Mouse (Mus musculus): ENCODE data around the gene Trim33. TPM values are rescaled to one million over a fixed set of nuclear protein-coding genes. Genes with fewer than 3 reads are reported as not detected.

Gene Trim33
- polyA plus RNA-seq, 1 experiment from 2014 or later: 45.8 TPM

- Histone ChIP-seq H3K4me1 (no peaks in the 10 kb centered on the region), H3K27me3 (no peaks in the 10 kb centered on the region), H3K9ac (replicated peaks) (no peak overlapping the region), H3K4me3 (no peak overlapping the region), H3K4me2 (replicated peaks) (no peak overlapping the region), H3K36me3 (no peaks in the 10 kb centered on the region), H3K27ac (replicated peaks) (no peak overlapping the region; the same call in 1 of the 2 replicates), H3K9me3 (no peaks in the 10 kb centered on the region)
- 83% methylated on average over 11 of the region's 11 CpGs for WGBS
- ATAC-seq (ENCODE audit: low FRiP score, low read depth): no peak
Observed at GRCm38 (mm10) chr3:103367176-103367970, 88.3 kb downstream of the Trim33 start.

GRCm38 (mm10) chr3:103368731-103369130 is 89.6 kb downstream of the Trim33 start:
- no peak overlapping the region for H3K4me2 ChIP-seq (replicated peaks)
- no peaks in the 10 kb centered on the region for H3K9me3 ChIP-seq
- H3K27me3 ChIP-seq: no peaks in the 10 kb centered on the region
- 95% methylated on average over 3 of the region's 3 CpGs for WGBS
- H3K4me3 ChIP-seq: no peak overlapping the region
- no peaks in the 10 kb centered on the region for H3K4me1 ChIP-seq
- no peak overlapping the region for H3K27ac ChIP-seq (replicated peaks)
- no peaks in the 10 kb centered on the region for H3K36me3 ChIP-seq
- no peak for ATAC-seq (ENCODE audit: low FRiP score, low read depth)
- no peak overlapping the region for H3K9ac ChIP-seq (replicated peaks)

GRCm38 (mm10) chr3:103374028-103374427 is 94.9 kb downstream of the Trim33 start:
- H3K9me3 ChIP-seq: no peaks in the 10 kb centered on the region
- H3K4me1 ChIP-seq: no peaks in the 10 kb centered on the region
- no peak overlapping the region for H3K4me2 ChIP-seq (replicated peaks)
- H3K27ac ChIP-seq (replicated peaks): no peak overlapping the region
- H3K4me3 ChIP-seq: no peak overlapping the region
- H3K27me3 ChIP-seq: no peaks in the 10 kb centered on the region
- ATAC-seq (ENCODE audit: low FRiP score, low read depth): peak; percentile 16; the same call in 1 of the 2 replicates
- no peaks in the 10 kb centered on the region for H3K36me3 ChIP-seq
- 34% methylated on average over 8 of the region's 8 CpGs for WGBS
- H3K9ac ChIP-seq (replicated peaks): no peak overlapping the region

GRCm38 (mm10) chr3:103375181-103375855 is 96.2 kb downstream of the Trim33 start:
- ATAC-seq (ENCODE audit: low FRiP score, low read depth): no peak
- H3K9me3 ChIP-seq: no peaks in the 10 kb centered on the region
- H3K4me2 ChIP-seq (replicated peaks): no peak overlapping the region
- no peak overlapping the region for H3K27ac ChIP-seq (replicated peaks)
- H3K9ac ChIP-seq (replicated peaks): no peak overlapping the region
- H3K4me1 ChIP-seq: no peaks in the 10 kb centered on the region
- 67% methylated on average over 13 of the region's 14 CpGs for WGBS
- no peaks in the 10 kb centered on the region for H3K27me3 ChIP-seq
- no peak overlapping the region for H3K4me3 ChIP-seq
- no peaks in the 10 kb centered on the region for H3K36me3 ChIP-seq

- no peak for ATAC-seq (ENCODE audit: low FRiP score, low read depth)
- Histone ChIP-seq H3K4me3 (no peak overlapping the region), H3K27ac (replicated peaks) (no peak overlapping the region), H3K4me1 (no peaks in the 10 kb centered on the region), H3K9ac (replicated peaks) (no peak overlapping the region), H3K36me3 (no peaks in the 10 kb centered on the region), H3K4me2 (replicated peaks) (no peak overlapping the region), H3K27me3 (no peaks in the 10 kb centered on the region), H3K9me3 (no peaks in the 10 kb centered on the region)
Observed at GRCm38 (mm10) chr3:103378018-103378417, 98.9 kb downstream of the Trim33 start.

- Histone ChIP-seq H3K4me1 (no peaks in the 10 kb centered on the region), H3K9ac (replicated peaks) (no peak overlapping the region), H3K36me3 (no peaks in the 10 kb centered on the region)
Observed at GRCm38 (mm10) chr3:103379371-103379770, 100.3 kb downstream of the Trim33 start.

GRCm38 (mm10) chr3:103380814-103381213 is 101.7 kb downstream of the Trim33 start:
- H3K36me3 ChIP-seq: no peaks in the 10 kb centered on the region
- H3K4me1 ChIP-seq: no peaks in the 10 kb centered on the region
- H3K9ac ChIP-seq (replicated peaks): no peak overlapping the region
- no peak overlapping the region for H3K4me2 ChIP-seq (replicated peaks)
- H3K4me3 ChIP-seq: no peak overlapping the region
- no peak overlapping the region for H3K27ac ChIP-seq (replicated peaks)
- 84% methylated on average over 8 of the region's 8 CpGs for WGBS
- H3K9me3 ChIP-seq: no peaks in the 10 kb centered on the region
- no peak for ATAC-seq (ENCODE audit: low FRiP score, low read depth)
- no peaks in the 10 kb centered on the region for H3K27me3 ChIP-seq

More at GRCm38 (mm10) chr3:103379371-103379770, 100.3 kb downstream of the Trim33 start:
- no peaks in the 10 kb centered on the region for H3K27me3 ChIP-seq
- H3K4me3 ChIP-seq: no peak overlapping the region
- 70% methylated on average over 3 of the region's 3 CpGs for WGBS
- H3K9me3 ChIP-seq: no peaks in the 10 kb centered on the region
- ATAC-seq (ENCODE audit: low FRiP score, low read depth): no peak
- H3K4me2 ChIP-seq (replicated peaks): no peak overlapping the region
- no peak overlapping the region for H3K27ac ChIP-seq (replicated peaks)

- H3K9ac ChIP-seq (replicated peaks): no peak overlapping the region
- H3K4me2 ChIP-seq (replicated peaks): no peak overlapping the region
- H3K4me1 ChIP-seq: no peaks in the 10 kb centered on the region
- no peak for ATAC-seq (ENCODE audit: low FRiP score, low read depth)
- no peak overlapping the region for H3K4me3 ChIP-seq
- H3K9me3 ChIP-seq: no peaks in the 10 kb centered on the region
- no peaks in the 10 kb centered on the region for H3K27me3 ChIP-seq
- H3K36me3 ChIP-seq: no peaks in the 10 kb centered on the region
- H3K27ac ChIP-seq (replicated peaks): no peak overlapping the region
- WGBS: 98% methylated on average over 6 of the region's 6 CpGs
Observed at GRCm38 (mm10) chr3:103381441-103381840, 102.3 kb downstream of the Trim33 start.

GRCm38 (mm10) chr3:103382872-103383567 is 103.9 kb downstream of the Trim33 start:
- Histone ChIP-seq H3K27ac (replicated peaks) (no peak overlapping the region), H3K9me3 (no peaks in the 10 kb centered on the region), H3K4me2 (replicated peaks) (no peak overlapping the region), H3K4me1 (no peaks in the 10 kb centered on the region), H3K4me3 (no peak overlapping the region), H3K36me3 (no peaks in the 10 kb centered on the region), H3K27me3 (no peaks in the 10 kb centered on the region), H3K9ac (replicated peaks) (no peak overlapping the region)
- 21% methylated on average over 17 of the region's 17 CpGs for WGBS
- ATAC-seq (ENCODE audit: low FRiP score, low read depth): peak; percentile 66; the same call in 1 of the 2 replicates

- 93% methylated on average over 7 of the region's 7 CpGs for WGBS
- no peak overlapping the region for H3K27ac ChIP-seq (replicated peaks)
- H3K36me3 ChIP-seq: no peaks in the 10 kb centered on the region
- H3K4me1 ChIP-seq: no peaks in the 10 kb centered on the region
- no peak for ATAC-seq (ENCODE audit: low FRiP score, low read depth)
- no peak overlapping the region for H3K4me2 ChIP-seq (replicated peaks)
- no peak overlapping the region for H3K9ac ChIP-seq (replicated peaks)
- no peak overlapping the region for H3K4me3 ChIP-seq
- no peaks in the 10 kb centered on the region for H3K9me3 ChIP-seq
- no peaks in the 10 kb centered on the region for H3K27me3 ChIP-seq
Observed at GRCm38 (mm10) chr3:103384486-103384885, 105.4 kb downstream of the Trim33 start.

GRCm38 (mm10) chr3:103384949-103385348 is 105.9 kb downstream of the Trim33 start:
- Histone ChIP-seq H3K27ac (replicated peaks) (no peak overlapping the region), H3K36me3 (no peaks in the 10 kb centered on the region), H3K4me1 (no peaks in the 10 kb centered on the region), H3K4me2 (replicated peaks) (no peak overlapping the region), H3K9ac (replicated peaks) (no peak overlapping the region), H3K9me3 (no peaks in the 10 kb centered on the region), H3K27me3 (no peaks in the 10 kb centered on the region), H3K4me3 (no peak overlapping the region)
- WGBS: 78% methylated on average over 5 of the region's 5 CpGs
- no peak for ATAC-seq (ENCODE audit: low FRiP score, low read depth)
